Mouse (Mus musculus) liver, embryonic 15.5 days (tissue): ENCODE data around the gene 6430531B16Rik. TPM values are rescaled to one million over a fixed set of nuclear protein-coding genes. Genes with fewer than 3 reads are reported as not detected.

Source experiments
- ATAC-seq: fragments of 200-750 bp; cut with Nextera tagmentation; 2 replicates; pipeline ENCODE4 v1.8.0; 2017; ENCODE audit warnings: moderate number of reproducible peaks, mild to moderate bottlenecking, moderate library complexity; ENCODE audit not compliant: insufficient read depth
- H3K27ac ChIP-seq: fragments of 300-500 bp; sonication (generic); replicated peaks from 2 replicates; pipeline ENCODE4 v1.5.1; 2015; ENCODE audit warnings: mild to moderate bottlenecking, inconsistent platforms
- H3K27me3 ChIP-seq: fragments of 300-500 bp; sonication (generic); 2 replicates; pipeline ENCODE4 v1.6.1; 2015; ENCODE audit warnings: mild to moderate bottlenecking, inconsistent platforms
- H3K36me3 ChIP-seq: fragments of 300-500 bp; sonication (generic); replicated peaks from 2 replicates; pipeline ENCODE4 v1.6.1; 2015; ENCODE audit warnings: moderate library complexity, mild to moderate bottlenecking, inconsistent platforms
- H3K4me1 ChIP-seq: fragments of 300-500 bp; sonication (generic); replicated peaks from 2 replicates; pipeline ENCODE4 v1.6.1; 2015; ENCODE audit warnings: inconsistent platforms
- H3K4me2 ChIP-seq: fragments of 300-500 bp; sonication (generic); 2 replicates; pipeline ENCODE4 v1.6.1; 2015; ENCODE audit warnings: moderate library complexity, mild to moderate bottlenecking, inconsistent platforms
- H3K4me3 ChIP-seq: fragments of 300-500 bp; sonication (generic); replicated peaks from 2 replicates; pipeline ENCODE4 v1.5.1; 2015; ENCODE audit warnings: mild to moderate bottlenecking, inconsistent platforms
- H3K9ac ChIP-seq: fragments of 300-500 bp; sonication (generic); 2 replicates; pipeline ENCODE4 v1.6.1; 2015; ENCODE audit warnings: moderate library complexity, mild to moderate bottlenecking, inconsistent platforms
- H3K9me3 ChIP-seq: fragments of 300-500 bp; sonication (generic); replicated peaks from 2 replicates; pipeline ENCODE4 v1.6.1; 2016; ENCODE audit warnings: inconsistent platforms
- WGBS: fragments of 180-500 bp; shearing (Covaris S2); methylation state at CpG from one replicate; pipeline ENCODE4 v1.1.7; 2015; ENCODE audit warnings: mixed read lengths; ENCODE audit not compliant: insufficient replicate concordance; 5-methylcytosine and 5-hydroxymethylcytosine counted together
- microRNA counts: library from miRNA; unstranded; fragments of <30 nt; microRNA quantifications from one replicate; lab custom pipeline; 2016
- microRNA-seq: library from miRNA; unstranded; fragments of <30 nt; microRNA quantifications from one replicate; pipeline ENCODE4, GENCODE M21; 2016
- polyA plus RNA-seq: library from polyadenylated mRNA; unstranded; fragments of >200 nt; fragmentation: Nextera tagmentation; extraction: Ambion mirVana; gene quantifications from 2 replicates; pipeline ENCODE4 v1.2.1, GENCODE M21; 2015

The 6430531B16Rik gene
- polyA plus RNA-seq, 1 experiment from 2014 or later, result not detected

DNA sequence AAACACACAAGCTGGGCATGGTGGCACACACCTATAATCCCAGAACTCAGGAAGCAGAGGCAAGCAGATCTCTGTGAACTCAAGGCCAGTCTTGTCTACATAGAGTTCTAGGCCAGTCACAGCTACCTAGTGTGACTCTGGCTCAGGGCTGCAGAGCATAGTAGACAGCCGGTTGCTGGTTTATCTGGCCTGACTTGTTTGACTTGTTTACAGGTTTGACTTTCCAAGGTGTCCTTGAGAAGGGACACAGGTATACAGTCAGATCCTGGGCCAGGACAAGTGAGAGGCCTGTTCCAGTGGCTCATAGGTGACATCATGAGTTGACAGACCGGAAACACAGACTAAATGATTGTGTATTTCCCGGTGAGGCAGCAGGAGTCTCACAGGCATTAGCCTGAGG lies 41.4 kb downstream of the 6430531B16Rik start:
- Histone ChIP-seq H3K27ac (no peak overlapping the region), H3K27me3 (peaks cover 19% of the 10 kb centered on the region), H3K9me3 (no peaks in the 10 kb centered on the region), H3K4me3 (no peak overlapping the region), H3K9ac (no peak overlapping the region), H3K36me3 (no peaks in the 10 kb centered on the region), H3K4me2 (no peak overlapping the region), H3K4me1 (no peaks in the 10 kb centered on the region)
- WGBS, result 45% methylated on average over 3 of the region's 3 CpGs
- ATAC-seq, result no peak

DNA sequence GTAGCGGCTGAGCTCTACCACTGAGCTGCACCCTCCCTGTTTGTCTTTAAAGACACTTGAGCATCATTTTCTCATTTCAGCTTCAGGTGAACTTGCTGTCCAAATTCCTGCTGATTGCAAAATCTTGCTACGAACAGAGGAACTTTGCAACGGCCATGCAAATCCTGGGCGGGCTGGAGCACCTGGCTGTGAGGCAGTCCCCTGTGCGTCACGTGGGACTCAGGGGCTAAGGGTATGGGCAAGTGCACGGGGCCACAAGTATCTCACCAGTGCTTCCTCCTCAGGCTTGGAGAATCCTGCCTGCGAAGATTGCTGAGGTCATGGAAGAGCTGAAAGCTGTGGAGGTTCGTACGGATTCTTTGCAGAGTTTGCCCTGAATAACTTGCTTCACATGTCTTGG lies 41.9 kb downstream of the 6430531B16Rik start:
- H3K4me3 ChIP-seq, result no peak overlapping the region
- H3K27ac ChIP-seq, result no peak overlapping the region
- H3K27me3 ChIP-seq, result peaks cover 15% of the 10 kb centered on the region
- H3K36me3 ChIP-seq, result no peaks in the 10 kb centered on the region
- no peak for ATAC-seq
- 67% methylated on average over 10 of the region's 10 CpGs for WGBS
- no peak overlapping the region for H3K9ac ChIP-seq
- H3K9me3 ChIP-seq, result no peaks in the 10 kb centered on the region
- H3K4me1 ChIP-seq, result no peaks in the 10 kb centered on the region
- H3K4me2 ChIP-seq, result no peak overlapping the region

DNA sequence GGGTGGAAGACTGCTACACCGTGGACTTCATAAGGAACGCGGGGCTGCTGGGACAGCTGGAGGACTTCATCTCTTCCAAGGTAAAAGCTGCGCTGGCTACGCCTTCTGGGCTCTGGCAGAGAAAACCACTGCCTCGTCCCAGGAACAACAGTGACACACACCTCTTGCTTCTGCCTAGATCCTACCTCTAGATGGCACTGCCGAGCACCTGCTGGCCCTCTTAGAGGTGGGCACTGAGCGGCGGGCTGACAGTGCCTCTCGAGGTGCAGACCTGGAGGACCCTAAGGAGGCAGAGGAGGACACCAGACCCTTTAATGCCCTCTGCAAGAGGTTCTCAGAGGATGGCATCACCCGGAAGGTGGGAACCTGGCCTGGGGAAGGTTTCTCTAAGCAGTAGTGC lies 47.8 kb downstream of the 6430531B16Rik start:
- no peaks in the 10 kb centered on the region for H3K9me3 ChIP-seq
- no peaks in the 10 kb centered on the region for H3K36me3 ChIP-seq
- ATAC-seq, result no peak
- H3K9ac ChIP-seq, result no peak overlapping the region
- no peak overlapping the region for H3K27ac ChIP-seq
- WGBS, result 25% methylated on average over 11 of the region's 11 CpGs
- H3K4me1 ChIP-seq, result no peaks in the 10 kb centered on the region
- no peaks in the 10 kb centered on the region for H3K27me3 ChIP-seq
- no peak overlapping the region for H3K4me3 ChIP-seq
- no peak overlapping the region for H3K4me2 ChIP-seq

MicroRNAs encoded within 50 kb of the gene (microRNA counts, 519-probe panel; counts per million panel counts)
- 1,558 counts per million, percentile 10 among the panel's probes with 10 or more counts for microRNA mmu-miR-202-3p (lab: Ali Mortazavi, UCI)
- 2,582 counts per million, percentile 49 among the panel's probes with 10 or more counts for microRNA mmu-miR-202-5p (lab: Ali Mortazavi, UCI)

Small RNA genes within 50 kb of the gene (microRNA-seq; reads per million reads assigned to microRNA genes)
- gene Mir202 (1.3 reads per million), gene Mir7062 (not detected), gene mmu-mir-7686 (not detected)

Other genes with a start within 250 kb of the 6430531B16Rik start
- not detected in 2 replicates for gene Adgra1, start 144.6 kb downstream of the 6430531B16Rik start, polyA plus RNA-seq
- not detected in 2 replicates for gene Kndc1, start 84.1 kb downstream of the 6430531B16Rik start, polyA plus RNA-seq
- not detected in 2 replicates for gene Utf1, start 35.0 kb downstream of the 6430531B16Rik start, polyA plus RNA-seq
- 1.1 and 1.3 TPM in 2 replicates for gene Adam8, start 13.8 kb upstream of the 6430531B16Rik start, polyA plus RNA-seq
- gene Zfp511, start 57.6 kb upstream of the 6430531B16Rik start, polyA plus RNA-seq, result 17.4 and 19.6 TPM in 2 replicates
- gene Tubgcp2, start 57.9 kb upstream of the 6430531B16Rik start, polyA plus RNA-seq, result 21.4 and 23.2 TPM in 2 replicates
- not detected in 2 replicates for gene Msx3, start 70.3 kb upstream of the 6430531B16Rik start, polyA plus RNA-seq
- not detected in 2 replicates for gene Caly, start 103.8 kb upstream of the 6430531B16Rik start, polyA plus RNA-seq
- gene Prap1, start 114.6 kb upstream of the 6430531B16Rik start, polyA plus RNA-seq, result 0.74 and 0.79 TPM in 2 replicates
- gene Fuom, start 123.7 kb upstream of the 6430531B16Rik start, polyA plus RNA-seq, result 8.0 and 8.7 TPM in 2 replicates
- gene Paox, start 137.0 kb upstream of the 6430531B16Rik start, polyA plus RNA-seq, result 10.1 and 11.0 TPM in 2 replicates
- gene Echs1, start 137.7 kb upstream of the 6430531B16Rik start, polyA plus RNA-seq, result 104 and 111 TPM in 2 replicates
- 15.4 and 17.0 TPM in 2 replicates for gene Mtg1, start 158.8 kb upstream of the 6430531B16Rik start, polyA plus RNA-seq
- gene Sprn, start 176.1 kb upstream of the 6430531B16Rik start, polyA plus RNA-seq, result 0.08 TPM in 1 of 2 replicates, not detected in the other
- gene Olfr522, start 186.0 kb upstream of the 6430531B16Rik start, polyA plus RNA-seq, result not detected in 2 replicates
- gene Olfr523, start 194.5 kb upstream of the 6430531B16Rik start, polyA plus RNA-seq, result not detected in 2 replicates
- not detected in 2 replicates for gene Olfr524, start 227.2 kb upstream of the 6430531B16Rik start, polyA plus RNA-seq
- gene Cd163l1, start 239.5 kb upstream of the 6430531B16Rik start, polyA plus RNA-seq, result 0.05 TPM in 1 of 2 replicates, not detected in the other